Mouse (Mus musculus) forebrain, embryonic 16.5 days (tissue): ENCODE data around the gene Cfdp1. TPM values are rescaled to one million over a fixed set of nuclear protein-coding genes. Genes with fewer than 3 reads are reported as not detected.

ENCODE experiments used
- ATAC-seq: fragments of 200-750 bp; cut with Nextera tagmentation; 2 replicates; pipeline ENCODE4 v1.8.0; 2017; ENCODE audit warnings: mild to moderate bottlenecking, moderate library complexity
- H3K27ac ChIP-seq: fragments of 300-500 bp; sonication (generic); 2 replicates; pipeline ENCODE4 v1.5.1; 2014; ENCODE audit warnings: low read length, control low read depth
- H3K27me3 ChIP-seq: fragments of 300-500 bp; sonication (generic); replicated peaks from 2 replicates; pipeline ENCODE4 v1.6.1; 2014; ENCODE audit warnings: low read length; ENCODE audit not compliant: control insufficient read depth, insufficient read depth
- H3K36me3 ChIP-seq: fragments of 300-500 bp; sonication (generic); 2 replicates; pipeline ENCODE4 v1.6.1; 2014; ENCODE audit not compliant: control insufficient read depth, insufficient read depth
- H3K4me1 ChIP-seq: fragments of 300-500 bp; sonication (generic); replicated peaks from 2 replicates; pipeline ENCODE4 v1.6.1; 2014; ENCODE audit warnings: low read length; ENCODE audit not compliant: control insufficient read depth, insufficient read depth
- H3K4me2 ChIP-seq: fragments of 300-500 bp; sonication (generic); 2 replicates; pipeline ENCODE4 v1.6.1; 2014; ENCODE audit warnings: mild to moderate bottlenecking, low read length, control low read depth
- H3K4me3 ChIP-seq: fragments of 300-500 bp; sonication (generic); replicated peaks from 2 replicates; pipeline ENCODE4 v1.5.1; 2014; ENCODE audit warnings: mild to moderate bottlenecking, low read length, control low read depth
- H3K9ac ChIP-seq: fragments of 300-500 bp; sonication (generic); replicated peaks from 2 replicates; pipeline ENCODE4 v1.6.1; 2014; ENCODE audit warnings: low read depth, low read length, control low read depth
- H3K9me3 ChIP-seq: fragments of 300-500 bp; sonication (generic); 2 replicates; pipeline ENCODE4 v1.6.1; 2016; ENCODE audit warnings: low read length; ENCODE audit not compliant: control insufficient read depth
- WGBS: fragments of 180-500 bp; shearing (Covaris S2); extraction: QIAGEN DNeasy Blood & Tissue Kit; methylation state at CpG from one replicate; pipeline ENCODE4 v1.1.7; 2014; 5-methylcytosine and 5-hydroxymethylcytosine counted together
- polyA plus RNA-seq: library from polyadenylated mRNA; unstranded; fragments of >200 nt; fragmentation: Nextera tagmentation; extraction: Ambion mirVana; gene quantifications from 2 replicates; pipeline ENCODE4 v1.2.1, GENCODE M21; 2015

Cfdp1 gene
- polyA plus RNA-seq, 1 experiment from 2014 or later, result 190 TPM

GRCm38 (mm10) chr8:111789200-111789599 is 64.9 kb downstream of the Cfdp1 start:
- peaks cover 25% of the 10 kb centered on the region for H3K4me1 ChIP-seq
- 16% methylated on average over 4 of the region's 4 CpGs for WGBS
- no peaks in the 10 kb centered on the region for H3K27me3 ChIP-seq
- H3K9ac ChIP-seq, result no peak overlapping the region
- no peaks in the 10 kb centered on the region for H3K9me3 ChIP-seq
- peak overlapping the region; percentile 31; the same call in 1 of the 2 replicates for H3K27ac ChIP-seq
- no peaks in the 10 kb centered on the region for H3K36me3 ChIP-seq
- H3K4me3 ChIP-seq, result no peak overlapping the region
- no peak for ATAC-seq
- no peak overlapping the region for H3K4me2 ChIP-seq

- Histone ChIP-seq H3K4me3 (no peak overlapping the region), H3K27ac (no peak overlapping the region), H3K27me3 (no peaks in the 10 kb centered on the region), H3K9ac (no peak overlapping the region), H3K4me1 (peaks cover 25% of the 10 kb centered on the region), H3K36me3 (no peaks in the 10 kb centered on the region), H3K9me3 (no peaks in the 10 kb centered on the region), H3K4me2 (no peak overlapping the region)
- ATAC-seq, result no peak
- 57% methylated on average over 3 of the region's 3 CpGs for WGBS
Measured at GRCm38 (mm10) chr8:111788497-111788896, 65.6 kb downstream of the Cfdp1 start.

GRCm38 (mm10) chr8:111788085-111788484 is 66.0 kb downstream of the Cfdp1 start:
- Histone ChIP-seq H3K27me3 (no peaks in the 10 kb centered on the region), H3K4me2 (no peak overlapping the region), H3K9ac (no peak overlapping the region; the same call in 1 of the 2 replicates), H3K36me3 (no peaks in the 10 kb centered on the region), H3K9me3 (no peaks in the 10 kb centered on the region), H3K4me1 (peaks cover 26% of the 10 kb centered on the region), H3K27ac (peak overlapping the region; percentile 71), H3K4me3 (no peak overlapping the region)
- 0 out of 2 replicates have a peak, but pooled peaks have one; percentile 6 for ATAC-seq
- 64% methylated on average over 5 of the region's 5 CpGs for WGBS

GRCm38 (mm10) chr8:111787683-111788082 is 66.4 kb downstream of the Cfdp1 start:
- WGBS, result 23% methylated on average over 4 of the region's 4 CpGs
- Histone ChIP-seq H3K27ac (peak overlapping the region; percentile 71), H3K4me1 (peaks cover 30% of the 10 kb centered on the region), H3K27me3 (no peaks in the 10 kb centered on the region), H3K4me3 (no peak overlapping the region), H3K36me3 (no peaks in the 10 kb centered on the region), H3K4me2 (0 out of 2 replicates have a peak overlapping the region, but pooled peaks have one; percentile 7), H3K9me3 (no peaks in the 10 kb centered on the region), H3K9ac (peak overlapping the region; percentile 33; the same call in 1 of the 2 replicates)
- peak; percentile 70; the same call in 1 of the 2 replicates for ATAC-seq

GRCm38 (mm10) chr8:111786701-111787588 is 67.1 kb downstream of the Cfdp1 start:
- Histone ChIP-seq H3K9me3 (no peaks in the 10 kb centered on the region), H3K36me3 (no peaks in the 10 kb centered on the region), H3K27ac (peak overlapping the region; percentile 71), H3K4me1 (peaks cover 35% of the 10 kb centered on the region), H3K9ac (peak overlapping the region; percentile 33), H3K4me3 (no peak overlapping the region), H3K4me2 (no peak overlapping the region; the same call in 1 of the 2 replicates), H3K27me3 (no peaks in the 10 kb centered on the region)
- peak; percentile 70 for ATAC-seq
- WGBS, result 30% methylated on average over 13 of the region's 13 CpGs

- no peak overlapping the region for H3K9ac ChIP-seq
- no peak overlapping the region for H3K4me3 ChIP-seq
- no peaks in the 10 kb centered on the region for H3K9me3 ChIP-seq
- WGBS, result 76% methylated on average over 2 of the region's 2 CpGs
- no peaks in the 10 kb centered on the region for H3K36me3 ChIP-seq
- peaks cover 35% of the 10 kb centered on the region for H3K4me1 ChIP-seq
- peak overlapping the region; percentile 12; the same call in 1 of the 2 replicates for H3K27ac ChIP-seq
- H3K4me2 ChIP-seq, result no peak overlapping the region
- no peaks in the 10 kb centered on the region for H3K27me3 ChIP-seq
- ATAC-seq, result no peak
Measured at GRCm38 (mm10) chr8:111786116-111786515, 68.0 kb downstream of the Cfdp1 start.

GRCm38 (mm10) chr8:111782671-111783394 is 71.3 kb downstream of the Cfdp1 start:
- WGBS, result 49% methylated on average over 9 of the region's 9 CpGs
- peaks cover 45% of the 10 kb centered on the region for H3K4me1 ChIP-seq
- no peak for ATAC-seq
- no peaks in the 10 kb centered on the region for H3K27me3 ChIP-seq
- H3K36me3 ChIP-seq, result no peaks in the 10 kb centered on the region
- H3K4me3 ChIP-seq, result no peak overlapping the region
- H3K27ac ChIP-seq, result peak overlapping the region; percentile 13; the same call in 1 of the 2 replicates
- no peaks in the 10 kb centered on the region for H3K9me3 ChIP-seq
- H3K4me2 ChIP-seq, result no peak overlapping the region
- H3K9ac ChIP-seq, result no peak overlapping the region

GRCm38 (mm10) chr8:111782161-111782560 is 71.9 kb downstream of the Cfdp1 start:
- Histone ChIP-seq H3K36me3 (no peaks in the 10 kb centered on the region), H3K4me1 (peaks cover 40% of the 10 kb centered on the region), H3K27me3 (no peaks in the 10 kb centered on the region), H3K9ac (no peak overlapping the region), H3K9me3 (no peaks in the 10 kb centered on the region), H3K4me3 (no peak overlapping the region), H3K27ac (no peak overlapping the region; the same call in 1 of the 2 replicates), H3K4me2 (no peak overlapping the region)
- no peak for ATAC-seq
- 65% methylated on average over 2 of the region's 2 CpGs for WGBS
